ENCODE assay signal across 7 mouse cellular contexts in genomic region chr5:113854494-113854893, GRCm38 (mm10). TPM values are rescaled to one million over a fixed set of nuclear protein-coding genes. Genes with fewer than 3 reads are reported as not detected.
DNase-seq lines count a peak whose midpoint lies in the region; ATAC-seq lines count a peak whose summit lies in the region.

No protein-coding gene starts in this region.

- H3K27me3 ChIP-seq in forebrain, embryonic 14.5 days (replicated peaks; ENCODE audit: control insufficient read depth, insufficient read depth, low read length) = no peaks in the 10 kb centered on the region
- H3K27me3 ChIP-seq in midbrain, embryonic 13.5 days = no peaks in the 10 kb centered on the region

- WGBS in forebrain, embryonic 14.5 days = 40% methylated on average over 14 of the region's 14 CpGs
- 45% methylated on average over 14 of the region's 14 CpGs for WGBS in midbrain, embryonic 13.5 days

- no peaks in the 10 kb centered on the region for H3K9me3 ChIP-seq in forebrain, embryonic 14.5 days (replicated peaks; ENCODE audit: control insufficient read depth, low read length)
- no peaks in the 10 kb centered on the region for H3K9me3 ChIP-seq in midbrain, embryonic 13.5 days

- peak; percentile 89 for DNase-seq in NIH3T3 (ENCODE audit: low read depth)
- DNase-seq in c-Kit-positive CD71-negative TER-119-negative erythroid progenitor cells, embryonic 14.5 days (ENCODE audit: low read depth) = peak; percentile 74
- peak; percentile 80 for DNase-seq in forebrain, embryonic 14.5 days (ENCODE audit: low spot score)
- peak; percentile 90 to 93 for DNase-seq in heart, postnatal 36 days
- DNase-seq in left cerebral cortex, adult 18-20 months (ENCODE audit: low spot score in 2 of 2) = peak; percentile 84 to 88
- peak; percentile 74 for DNase-seq in spleen, adult 12 weeks (ENCODE audit: low spot score)

- peak; percentile 30; the same call in 1 of the 2 replicates for ATAC-seq in forebrain, embryonic 14.5 days
- ATAC-seq in midbrain, embryonic 13.5 days = no peak

- no peak overlapping the region for H3K4me3 ChIP-seq in forebrain, embryonic 14.5 days (ENCODE audit: low read depth, low read length)
- H3K4me3 ChIP-seq in midbrain, embryonic 13.5 days (replicated peaks) = no peak overlapping the region

- intact Hi-C loops in heart, postnatal 36 days (cut with DNase I) = loop anchor here (1.0 to 5.0 kb wide), 4 partner anchors 76 to 273 kb away; partner anchors contain the start of gene Alkbh2

- H3K36me3 ChIP-seq in forebrain, embryonic 14.5 days (ENCODE audit: control insufficient read depth, insufficient read depth, low read length) = peaks cover 28% of the 10 kb centered on the region
- H3K36me3 ChIP-seq in midbrain, embryonic 13.5 days = peaks cover 30% of the 10 kb centered on the region

- H3K4me2 ChIP-seq in forebrain, embryonic 14.5 days (ENCODE audit: low read length) = no peak overlapping the region
- H3K4me2 ChIP-seq in midbrain, embryonic 13.5 days (replicated peaks) = no peak overlapping the region

- H3K9ac ChIP-seq in forebrain, embryonic 14.5 days (ENCODE audit: low read length) = no peak overlapping the region
- H3K9ac ChIP-seq in midbrain, embryonic 13.5 days (replicated peaks) = no peak overlapping the region

- H3K4me1 ChIP-seq in forebrain, embryonic 14.5 days (ENCODE audit: control insufficient read depth, insufficient read depth, low read length) = peaks cover 35% of the 10 kb centered on the region
- H3K4me1 ChIP-seq in midbrain, embryonic 13.5 days (replicated peaks) = peaks cover 51% of the 10 kb centered on the region

- H3K27ac ChIP-seq in forebrain, embryonic 14.5 days (ENCODE audit: low read depth, low read length) = no peak overlapping the region
- peak overlapping the region; percentile 80 for H3K27ac ChIP-seq in midbrain, embryonic 13.5 days

RNA-seq across cellular contexts. Expression of gene Selplg, which starts 22.1 kb away (rescaled TPM):
- 1.8 and 1.9 TPM in 2 replicates for polyA plus RNA-seq in forebrain, embryonic 14.5 days (2014; fragmentation: Nextera tagmentation; extraction: Ambion mirVana)
- 1 to 10 TPM; 3.1 to 4.6 TPM for total RNA-seq in heart, postnatal 36 days (2021)
- 10 to 100 TPM; 26.3 to 27.5 TPM for total RNA-seq in left cerebral cortex, adult 18-20 months (2021)
- polyA plus RNA-seq in midbrain, embryonic 13.5 days (2015; fragmentation: Nextera tagmentation; extraction: Ambion mirVana) = 0.98 and 1.2 TPM in 2 replicates

RNA-seq across cellular contexts. Expression of gene Coro1c, which starts 54.1 kb away (rescaled TPM):
- polyA plus RNA-seq in forebrain, embryonic 14.5 days (2014; fragmentation: Nextera tagmentation; extraction: Ambion mirVana) = 169 and 193 TPM in 2 replicates
- total RNA-seq in heart, postnatal 36 days (2021) = 10 to 100 TPM; 34.3 to 37.5 TPM
- 10 to 100 TPM; 86.7 to 88.5 TPM for total RNA-seq in left cerebral cortex, adult 18-20 months (2021)
- 214 and 215 TPM in 2 replicates for polyA plus RNA-seq in midbrain, embryonic 13.5 days (2015; fragmentation: Nextera tagmentation; extraction: Ambion mirVana)

RNA-seq across cellular contexts. Expression of gene Tmem119, which starts 54.2 kb away (rescaled TPM):
- 3.3 and 4.0 TPM in 2 replicates for polyA plus RNA-seq in forebrain, embryonic 14.5 days (2014; fragmentation: Nextera tagmentation; extraction: Ambion mirVana)
- total RNA-seq in heart, postnatal 36 days (2021) = 1 to 10 TPM; 5.6 to 5.9 TPM
- 10 to 100 TPM; 23.5 to 25.2 TPM for total RNA-seq in left cerebral cortex, adult 18-20 months (2021)
- 4.3 and 5.6 TPM in 2 replicates for polyA plus RNA-seq in midbrain, embryonic 13.5 days (2015; fragmentation: Nextera tagmentation; extraction: Ambion mirVana)

Comparison
In these comparisons a context has a peak if more than half of its experiments do, and no peak if none do; other contexts are left out.
1. RNA of gene Selplg, which starts 22.1 kb away (total RNA-seq): 26.3 to 27.5 TPM in left cerebral cortex, adult 18-20 months; 3.1 to 4.6 TPM in heart, postnatal 36 days; every median in the first group is over 4 times any median in the second.
2. Peak in every context shown above with its lines, with median percentiles within 50 percentile points of each other: DNase-seq.